Mouse (Mus musculus) splenic B cell, adult 2 months (primary cell): Measurements from ENCODE around the gene Gm10382.

Experiments used
- DNase-seq: peaks from one replicate; pipeline ENCODE4 v3.0.0-alpha.2; 2011; ENCODE audit warnings: low read depth, low spot score
- H3K27me3 ChIP-seq: 2 replicates; pipeline ENCODE4 v1.6.1; 2012; ENCODE audit warnings: mild to moderate bottlenecking, low read length, moderate library complexity, mixed read lengths; ENCODE audit not compliant: control insufficient read depth, poor library complexity, insufficient read depth, severe bottlenecking
- H3K36me3 ChIP-seq: 2 replicates; pipeline ENCODE4 v1.6.1; 2012; ENCODE audit warnings: mild to moderate bottlenecking, low read length, moderate library complexity, mixed read lengths; ENCODE audit not compliant: control insufficient read depth, poor library complexity, insufficient read depth, severe bottlenecking

The Gm10382 gene

DNA sequence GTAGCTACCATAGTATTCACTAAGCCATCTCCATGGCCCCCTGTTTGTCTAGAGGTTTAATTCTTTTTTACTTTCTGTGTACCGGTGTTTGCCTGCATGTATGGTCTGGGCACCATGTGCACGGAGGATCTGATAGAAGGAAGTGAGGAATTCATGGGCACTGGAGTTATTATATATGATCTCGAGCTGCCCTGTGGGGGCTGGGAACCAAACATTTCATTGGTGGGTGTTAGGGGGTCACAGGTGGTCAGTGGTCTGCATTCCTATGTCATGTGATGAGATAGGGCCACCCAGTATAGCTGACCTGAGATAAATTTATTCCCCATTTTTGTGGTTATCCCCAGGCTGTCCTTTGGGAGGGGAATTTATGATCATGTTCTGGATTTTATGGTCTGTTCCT, 5.9 kb downstream of the Gm10382 start:
- no peak for DNase-seq
- H3K27me3 ChIP-seq: no peaks in the 10 kb centered on the region

DNA sequence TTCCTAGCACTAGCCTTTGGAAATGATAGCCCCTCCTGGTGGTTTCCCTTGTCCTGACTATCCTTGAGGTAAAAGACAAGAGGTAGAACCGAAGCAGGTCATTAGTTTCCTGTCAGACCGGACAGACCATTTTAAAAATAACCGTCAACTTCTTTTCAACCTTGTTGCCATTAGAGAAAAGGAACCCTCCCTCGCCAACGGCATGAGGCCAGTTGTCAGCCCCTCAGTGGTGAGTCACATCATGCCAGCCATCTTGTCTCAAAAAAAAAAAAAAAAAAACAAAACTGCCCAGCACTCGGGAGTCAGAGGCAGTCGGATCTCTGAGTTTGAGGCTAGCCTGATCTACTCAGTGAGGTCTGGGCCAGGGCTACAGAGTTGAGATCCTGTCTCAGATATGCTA, 11.8 kb downstream of the Gm10382 start:
- DNase-seq: no peak
- H3K36me3 ChIP-seq: no peaks in the 10 kb centered on the region
- no peaks in the 10 kb centered on the region for H3K27me3 ChIP-seq

More for the DNA sequence above, 5.9 kb downstream of the Gm10382 start:
- H3K36me3 ChIP-seq: no peaks in the 10 kb centered on the region

DNA sequence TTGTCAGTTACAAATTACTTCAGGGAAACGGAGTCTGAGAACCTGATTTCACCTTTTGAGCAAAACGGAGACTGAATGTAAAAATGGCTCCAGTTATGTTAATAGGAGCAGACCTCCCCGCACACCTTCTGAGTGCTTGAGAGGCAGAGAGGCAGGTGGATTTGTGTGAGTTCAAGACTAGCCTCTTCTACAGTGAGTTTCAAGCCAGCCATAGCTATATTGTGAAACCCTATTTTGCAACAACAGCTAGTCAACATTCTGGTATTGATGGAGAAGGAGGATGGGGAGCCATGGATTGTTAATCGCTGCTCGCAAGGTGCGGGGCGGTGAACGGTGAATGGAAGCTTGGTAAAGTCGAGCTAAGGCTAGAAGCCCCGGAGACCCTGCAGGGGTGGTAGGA, 13.4 kb downstream of the Gm10382 start:
- no peak for DNase-seq
- Histone ChIP-seq H3K36me3 (no peaks in the 10 kb centered on the region), H3K27me3 (no peaks in the 10 kb centered on the region)

DNA sequence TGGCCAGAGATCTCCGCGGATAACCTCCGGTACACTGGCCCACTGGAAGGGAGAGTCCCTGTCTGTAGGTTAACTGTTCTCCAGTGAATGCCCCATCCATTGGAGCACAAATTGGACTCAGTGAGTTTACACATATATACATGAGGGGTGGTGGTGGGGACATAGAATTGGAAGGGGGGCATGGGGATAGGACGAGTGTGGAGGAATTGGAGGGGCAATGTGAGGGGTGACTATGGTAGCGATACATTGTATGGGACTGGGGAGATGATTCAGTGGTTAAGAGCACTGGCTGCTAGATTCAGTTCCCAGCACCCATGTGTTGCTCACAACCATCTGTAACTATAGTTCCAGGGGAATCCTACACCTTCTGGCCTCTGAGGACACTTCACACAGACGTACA, 13.9 kb downstream of the Gm10382 start:
- Histone ChIP-seq H3K27me3 (no peaks in the 10 kb centered on the region), H3K36me3 (no peaks in the 10 kb centered on the region)
- no peak for DNase-seq

DNA sequence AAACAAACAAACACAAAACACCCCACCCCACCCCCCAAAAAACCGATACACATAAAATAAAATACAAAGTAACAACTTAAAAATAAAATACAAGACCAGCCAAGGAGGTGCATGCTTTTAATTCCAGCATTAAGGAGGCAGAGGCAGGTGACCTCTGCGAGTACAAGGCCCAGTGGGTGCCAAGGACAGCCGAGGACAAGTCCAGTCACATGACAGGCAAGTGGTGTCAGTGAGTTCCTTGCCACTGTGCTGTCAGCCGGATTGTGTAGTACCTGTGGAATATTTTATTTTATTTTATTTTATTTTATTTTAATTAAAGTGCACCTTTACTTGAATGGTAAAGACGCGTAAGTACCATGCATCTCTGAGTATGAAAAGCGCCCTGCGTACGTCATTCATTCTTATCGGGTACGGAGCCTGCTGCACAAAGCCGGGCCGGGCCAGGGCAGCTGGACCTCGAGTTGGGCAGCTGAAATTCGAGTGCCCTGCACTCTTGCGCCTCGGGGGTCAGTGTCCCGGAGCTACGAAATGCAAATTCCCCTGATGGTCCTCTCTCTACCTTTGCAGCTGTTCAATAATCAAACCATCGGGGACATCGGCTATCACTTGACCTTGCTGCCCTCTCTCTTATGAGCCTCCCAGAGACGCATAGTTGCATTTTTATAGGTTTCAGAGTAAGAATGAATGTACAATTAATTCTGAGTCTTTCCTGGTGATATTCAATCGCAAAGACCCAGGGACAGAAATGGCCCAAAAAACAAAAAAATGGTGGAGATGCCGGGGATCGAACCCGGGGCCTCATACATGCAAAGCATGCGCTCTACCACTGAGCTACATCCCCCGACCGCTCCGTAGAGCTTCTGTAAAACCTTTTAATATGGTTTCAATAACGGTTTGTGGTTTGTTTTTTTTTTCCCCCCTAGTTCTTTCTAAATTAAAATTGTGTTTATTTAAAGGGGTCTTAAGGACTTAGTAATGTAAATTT, 14.7 kb downstream of the Gm10382 start:
- H3K27me3 ChIP-seq: no peaks in the 10 kb centered on the region
- DNase-seq: peak; percentile 81
- no peaks in the 10 kb centered on the region for H3K36me3 ChIP-seq

DNA sequence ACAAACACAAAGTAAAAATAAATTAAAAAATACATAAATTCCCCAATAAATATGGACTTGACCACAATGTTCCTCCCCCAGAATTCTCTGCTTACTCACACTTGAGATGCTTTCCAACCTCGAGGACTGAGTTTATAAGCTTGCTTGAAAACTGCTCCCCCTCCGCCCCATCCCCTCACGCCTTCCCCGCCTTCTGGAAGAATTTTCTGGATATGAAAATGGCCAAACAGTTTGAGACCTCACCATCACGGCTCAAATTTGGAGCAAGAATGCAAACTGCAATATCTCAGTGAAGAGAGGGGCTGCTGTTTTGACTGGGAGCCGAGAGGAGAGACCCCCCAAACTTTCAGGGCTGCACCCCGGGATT, 15.4 kb downstream of the Gm10382 start:
- DNase-seq: no peak
- H3K36me3 ChIP-seq: no peaks in the 10 kb centered on the region
- H3K27me3 ChIP-seq: no peaks in the 10 kb centered on the region

DNA sequence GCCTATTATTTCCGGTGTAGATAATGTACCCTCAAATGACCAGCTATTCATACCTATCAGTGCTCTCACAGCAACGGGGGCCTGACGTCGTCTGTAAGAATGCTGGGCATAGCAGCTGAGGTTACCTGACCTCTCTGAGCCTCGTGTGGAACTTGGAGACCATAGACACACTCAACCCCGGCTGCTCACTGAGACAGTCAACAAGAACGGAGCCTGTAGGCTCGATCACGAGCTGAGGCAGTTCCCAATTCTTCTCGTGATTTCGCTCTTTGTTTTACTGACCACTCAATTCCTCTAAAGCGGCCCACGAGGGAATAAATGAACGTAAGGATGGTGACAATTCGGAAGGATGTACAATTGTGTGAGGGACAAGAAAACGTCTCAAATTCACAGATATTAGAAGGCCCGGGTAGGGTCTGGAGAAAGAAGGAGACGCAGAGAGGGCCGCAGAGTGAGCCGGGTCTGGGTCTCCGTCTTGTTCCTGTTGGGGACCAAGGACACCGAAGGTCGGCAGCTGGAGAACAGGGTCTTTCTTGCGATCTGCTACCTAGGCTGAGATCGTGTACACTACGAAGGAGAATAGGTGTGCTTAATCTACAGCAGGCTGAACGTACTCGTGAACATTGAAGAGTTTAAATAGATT, 15.9 kb downstream of the Gm10382 start:
- peak; percentile 60 for DNase-seq
- Histone ChIP-seq H3K36me3 (no peaks in the 10 kb centered on the region), H3K27me3 (no peaks in the 10 kb centered on the region)

DNA sequence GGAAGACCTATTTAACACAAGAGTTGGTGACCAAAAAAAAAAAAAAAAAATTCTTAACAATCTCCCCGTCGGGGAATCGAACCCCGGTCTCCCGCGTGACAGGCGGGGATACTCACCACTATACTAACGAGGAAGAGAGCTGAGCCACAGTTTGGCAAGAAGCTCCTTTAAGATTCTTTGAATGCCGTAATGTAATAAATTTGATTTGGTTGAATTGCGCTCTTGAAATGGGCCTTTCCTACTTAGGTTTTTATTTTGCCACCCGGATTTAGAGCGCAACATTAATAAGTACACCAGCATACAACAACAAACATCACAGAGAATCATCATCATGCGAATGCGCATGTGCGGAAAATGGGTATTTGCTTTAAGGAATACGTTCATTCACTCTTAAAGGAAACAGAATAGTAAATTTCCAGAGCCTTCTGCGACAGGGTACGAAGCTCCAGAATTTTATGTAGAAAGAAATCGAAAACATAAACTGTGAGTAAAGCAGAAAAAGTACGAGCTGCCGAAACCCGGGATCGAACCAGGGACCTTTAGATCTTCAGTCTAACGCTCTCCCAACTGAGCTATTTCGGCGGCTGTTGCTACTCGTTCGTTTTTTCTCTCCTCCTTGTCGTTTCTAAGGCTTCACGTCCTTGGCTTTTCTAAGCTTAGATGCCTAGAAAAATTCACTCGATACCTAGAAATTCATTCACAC, 16.6 kb downstream of the Gm10382 start:
- no peaks in the 10 kb centered on the region for H3K27me3 ChIP-seq
- DNase-seq: peak; percentile 93

DNA sequence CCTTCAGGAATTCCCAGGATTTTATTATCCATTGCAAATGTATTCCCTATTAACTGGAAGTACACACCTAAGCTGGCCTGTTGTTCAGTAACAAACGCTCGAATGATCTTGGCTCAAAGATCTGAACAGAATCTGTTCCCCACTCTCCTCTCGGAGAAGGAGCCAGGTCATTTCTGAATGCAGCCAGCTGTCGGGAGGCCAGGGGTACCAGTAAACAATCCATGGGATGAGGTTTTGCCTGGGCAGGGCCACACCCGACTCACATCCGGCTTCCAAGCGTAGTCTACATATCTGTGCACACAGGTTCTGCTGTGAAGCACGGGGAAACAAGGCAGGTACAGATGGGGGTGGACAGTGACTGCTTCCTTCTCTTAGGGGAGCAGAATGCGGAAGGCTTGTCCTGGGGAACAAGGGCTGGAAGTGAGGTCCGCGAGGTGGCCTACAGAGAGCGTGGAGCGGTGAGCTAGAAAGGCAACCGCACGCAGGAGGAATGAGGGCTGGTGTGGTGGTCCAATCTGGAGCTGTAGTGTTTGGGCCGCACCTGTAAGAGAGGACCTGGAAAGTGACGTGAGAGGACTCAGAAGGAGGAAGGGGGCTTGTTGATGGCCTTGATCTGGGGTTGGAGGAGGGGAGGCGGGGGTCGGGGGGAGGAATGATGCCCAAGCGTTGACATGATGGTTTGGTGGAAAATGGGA, 17.3 kb downstream of the Gm10382 start:
- Histone ChIP-seq H3K36me3 (no peaks in the 10 kb centered on the region), H3K27me3 (no peaks in the 10 kb centered on the region)
- DNase-seq: peak; percentile 52

More for the DNA sequence above, 16.6 kb downstream of the Gm10382 start:
- no peaks in the 10 kb centered on the region for H3K36me3 ChIP-seq

DNA sequence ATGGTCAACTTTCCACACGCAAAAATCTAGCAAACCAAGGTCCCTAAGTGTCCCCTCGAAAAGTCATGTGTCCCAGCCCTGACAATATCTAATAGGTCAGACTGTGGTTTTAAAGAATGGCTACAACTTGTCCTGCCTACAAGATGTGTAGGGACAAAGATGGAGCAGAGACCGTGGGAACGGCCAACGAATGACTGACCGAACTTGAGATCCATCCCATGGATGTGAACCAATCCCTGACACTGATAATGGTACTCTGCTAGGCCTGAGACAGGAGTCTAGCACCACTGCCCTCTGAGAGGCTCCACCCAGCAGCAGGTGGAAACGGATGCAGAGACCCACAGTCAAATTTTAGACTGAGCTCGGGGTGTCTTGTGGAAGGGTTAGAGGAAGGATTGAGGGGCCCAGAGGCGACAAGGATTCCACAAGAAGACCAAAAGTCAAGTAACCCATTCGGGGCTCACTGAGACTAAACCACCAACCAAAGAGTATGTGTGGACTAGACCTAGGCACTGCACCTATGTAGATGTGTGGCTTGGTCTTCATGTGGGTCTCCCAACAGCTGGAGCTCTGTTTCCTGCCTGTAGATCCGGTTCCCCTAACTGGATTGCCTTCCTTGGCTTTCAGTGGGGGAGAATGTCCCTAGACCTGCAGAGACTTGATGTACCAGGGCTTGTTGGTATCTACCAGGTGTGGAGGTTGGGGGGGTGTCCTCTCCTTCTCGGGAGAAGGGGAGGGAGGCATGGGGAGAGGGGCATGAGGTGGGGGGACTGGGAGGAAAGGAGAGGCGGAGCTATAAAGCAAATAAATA, 18.1 kb downstream of the Gm10382 start:
- Histone ChIP-seq H3K27me3 (no peaks in the 10 kb centered on the region), H3K36me3 (no peaks in the 10 kb centered on the region)
- peak; percentile 24 for DNase-seq

DNA sequence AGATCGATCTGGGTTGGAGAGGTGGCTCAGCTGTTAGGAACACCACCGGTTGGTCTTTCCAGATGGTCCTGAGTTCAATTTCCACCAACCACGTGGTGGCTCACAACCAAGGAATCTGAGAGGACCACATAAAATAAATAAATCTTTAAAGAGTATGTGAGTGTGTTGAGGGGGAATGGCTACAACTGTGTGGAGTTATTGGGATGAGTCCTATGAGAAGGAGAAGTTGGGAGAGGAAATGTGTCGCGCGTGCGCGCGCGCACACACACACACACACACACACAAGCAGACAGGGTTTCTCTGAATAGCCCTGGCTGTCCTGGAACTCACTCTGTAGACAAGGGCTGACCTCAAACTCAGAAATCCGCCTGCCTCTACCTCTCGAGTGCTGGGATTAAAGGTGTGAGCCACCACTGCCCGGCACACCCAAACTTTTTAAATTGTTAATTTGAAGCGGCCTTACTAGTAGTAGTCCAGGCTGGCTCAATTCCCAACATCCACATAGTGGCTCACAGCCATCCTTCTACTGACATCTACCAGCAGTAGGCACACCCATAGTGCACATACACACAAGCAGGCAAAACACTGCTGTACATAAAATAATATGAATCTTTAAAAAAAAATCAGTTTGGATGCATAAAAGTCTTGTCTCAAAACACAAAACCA, 18.9 kb downstream of the Gm10382 start:
- Histone ChIP-seq H3K36me3 (no peaks in the 10 kb centered on the region), H3K27me3 (no peaks in the 10 kb centered on the region)
- DNase-seq: no peak

DNA sequence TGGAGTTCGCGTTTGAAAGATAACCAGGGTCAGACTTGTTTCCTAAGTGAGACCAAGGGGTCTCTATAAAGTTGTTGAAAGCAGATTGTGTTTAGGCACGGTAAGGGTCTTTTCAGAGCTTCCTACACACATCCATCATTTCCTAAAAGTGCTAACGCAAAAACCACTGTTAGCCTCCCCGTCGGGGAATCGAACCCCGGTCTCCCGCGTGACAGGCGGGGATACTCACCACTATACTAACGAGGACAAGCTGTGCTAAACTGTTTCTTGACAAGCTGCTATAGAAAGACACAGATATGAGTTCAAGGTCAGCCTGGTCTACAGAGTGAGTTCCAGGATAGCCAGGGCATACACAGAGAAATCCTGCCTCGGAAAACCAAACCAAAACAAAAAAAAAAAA, 19.7 kb downstream of the Gm10382 start:
- peak; percentile 84 for DNase-seq
- no peaks in the 10 kb centered on the region for H3K36me3 ChIP-seq
- H3K27me3 ChIP-seq: no peaks in the 10 kb centered on the region

DNA sequence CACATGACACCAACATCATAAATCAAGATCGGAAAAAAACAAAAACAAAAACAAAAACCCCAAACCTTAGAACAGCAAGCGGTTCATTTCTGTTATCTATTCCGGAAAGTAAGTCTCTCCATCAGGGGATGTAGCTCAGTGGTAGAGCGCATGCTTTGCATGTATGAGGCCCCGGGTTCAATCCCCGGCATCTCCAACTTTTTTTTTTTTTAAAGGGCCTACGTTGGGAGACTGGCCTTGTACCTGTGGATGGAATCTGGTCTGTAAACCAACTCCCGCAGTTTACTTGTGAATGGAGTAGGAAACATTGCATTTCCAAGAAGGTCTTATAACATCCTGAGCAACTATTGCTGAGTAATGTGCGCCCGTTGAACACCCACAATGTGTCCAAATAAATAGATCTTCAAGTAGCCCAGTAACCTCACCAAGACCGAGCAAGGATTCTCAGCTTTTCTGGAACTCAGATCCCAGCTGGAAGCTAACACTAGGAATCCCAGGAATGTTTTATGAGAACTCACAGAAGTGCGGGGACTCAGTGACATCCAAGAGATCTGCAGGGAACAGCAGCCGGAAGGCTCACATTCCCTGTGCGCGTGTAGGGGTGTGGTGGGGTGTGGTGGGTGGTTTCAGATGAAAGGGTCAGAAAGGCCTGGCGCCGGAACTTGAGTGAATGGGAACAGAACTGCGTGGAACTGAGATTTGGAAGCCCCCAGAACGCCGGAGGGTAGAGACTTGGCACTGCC, 20.4 kb downstream of the Gm10382 start:
- Histone ChIP-seq H3K36me3 (no peaks in the 10 kb centered on the region), H3K27me3 (no peaks in the 10 kb centered on the region)
- peak; percentile 41 for DNase-seq
